Mouse (Mus musculus): ENCODE data around the gene Mgp.

DNA sequence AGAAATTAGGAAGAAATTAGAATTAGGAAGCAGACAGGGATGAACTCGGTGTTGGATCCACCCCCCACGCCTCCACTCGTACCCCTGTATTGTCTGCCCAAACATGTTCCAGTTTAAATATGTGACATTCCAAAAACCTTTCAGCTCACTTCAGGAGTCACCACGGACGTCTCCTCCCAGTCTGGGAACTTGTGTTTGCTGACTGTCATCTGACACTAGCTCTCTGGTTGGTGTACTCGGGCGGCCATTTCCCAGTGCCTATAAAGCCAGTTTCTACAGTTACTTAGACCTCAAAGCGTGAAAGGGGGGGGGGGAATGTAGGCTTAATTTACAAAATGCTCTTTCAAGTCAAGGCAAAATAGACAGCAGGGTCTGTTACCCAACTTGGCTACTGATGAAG is 6.1 kb upstream of the Mgp start:
- TF ChIP-seq POLR2A (IDR thresholded peaks at IDR 0.05; ENCODE audit: borderline replicate concordance, control insufficient read depth, low read depth, low read length) (no peak), CTCF (IDR thresholded peaks at IDR 0.05; ENCODE audit: control insufficient read depth, insufficient read depth, low read length) (no peak)
